Mouse (Mus musculus) stomach, embryonic 14.5 days (tissue): ENCODE results near the gene Dnah1. TPM values are rescaled to one million over a fixed set of nuclear protein-coding genes. Genes with fewer than 3 reads are reported as not detected.

Experiments
- ATAC-seq: fragments of 200-750 bp; cut with Nextera tagmentation; 2 replicates; pipeline ENCODE4 v1.8.0; 2017; ENCODE audit warnings: low read depth, moderate TSS enrichment; ENCODE audit not compliant: insufficient number of reproducible peaks, insufficient read depth, low FRiP score
- H3K27ac ChIP-seq: fragments of 300-500 bp; sonication (generic); 2 replicates; pipeline ENCODE4 v1.5.1; 2014; ENCODE audit warnings: mild to moderate bottlenecking, low read length, moderate library complexity, mixed read lengths
- H3K27me3 ChIP-seq: fragments of 300-500 bp; sonication (generic); 2 replicates; pipeline ENCODE4 v1.6.1; 2014; ENCODE audit warnings: low read length, control low read depth, mixed read lengths; ENCODE audit not compliant: control insufficient read depth, insufficient read depth
- H3K36me3 ChIP-seq: fragments of 300-500 bp; sonication (generic); 2 replicates; pipeline ENCODE4 v1.6.1; 2014; ENCODE audit warnings: mild to moderate bottlenecking, control low read depth, low read length, moderate library complexity, mixed read lengths; ENCODE audit not compliant: control insufficient read depth, insufficient read depth
- H3K4me1 ChIP-seq: fragments of 300-500 bp; sonication (generic); 2 replicates; pipeline ENCODE4 v1.6.1; 2014; ENCODE audit warnings: low read length, control low read depth, mixed read lengths; ENCODE audit not compliant: control insufficient read depth, insufficient read depth
- H3K4me2 ChIP-seq: fragments of 300-500 bp; sonication (generic); replicated peaks from 2 replicates; pipeline ENCODE4 v1.6.1; 2014; ENCODE audit warnings: low read depth, low read length, control low read depth
- H3K4me3 ChIP-seq: fragments of 300-500 bp; sonication (generic); 2 replicates; pipeline ENCODE4 v1.5.1; 2014; ENCODE audit warnings: low read depth, low read length, control low read depth
- H3K9ac ChIP-seq: fragments of 300-500 bp; sonication (generic); replicated peaks from 2 replicates; pipeline ENCODE4 v1.6.1; 2014; ENCODE audit warnings: low read depth, mild to moderate bottlenecking, control low read depth, low read length, moderate library complexity, mixed read lengths
- H3K9me3 ChIP-seq: fragments of 300-500 bp; sonication (generic); 2 replicates; pipeline ENCODE4 v1.6.1; 2016; ENCODE audit warnings: low read depth, low read length, control low read depth; ENCODE audit not compliant: control insufficient read depth
- WGBS: fragments of 180-500 bp; shearing (Covaris S2); extraction: QIAGEN DNeasy Blood & Tissue Kit; methylation state at CpG from one replicate; pipeline ENCODE4 v1.1.7; 2014; 5-methylcytosine and 5-hydroxymethylcytosine counted together
- polyA plus RNA-seq: library from polyadenylated mRNA; unstranded; fragments of >200 nt; fragmentation: Nextera tagmentation; extraction: Ambion mirVana; gene quantifications from 2 replicates; pipeline ENCODE4 v1.2.1, GENCODE M21; 2014

Gene Dnah1
- 7.0 and 10.2 TPM in 2 replicates for polyA plus RNA-seq

- no peak within 1 kb of the TSS for H3K9ac ChIP-seq
- H3K27ac ChIP-seq: no peak within 1 kb of the TSS
- 28% methylated on average over 28 of the region's 28 CpGs for WGBS
- H3K4me1 ChIP-seq: no peaks in the 10 kb centered on the region
- H3K9me3 ChIP-seq: no peaks in the 10 kb centered on the region
- ATAC-seq: peak; percentile 53; the same call in 1 of the 2 replicates
- H3K4me3 ChIP-seq: peak within 1 kb of the TSS; percentile 33
- no peaks in the 10 kb centered on the region for H3K27me3 ChIP-seq
- peak within 1 kb of the TSS; percentile 69 for H3K4me2 ChIP-seq
- no peaks in the 10 kb centered on the region for H3K36me3 ChIP-seq
Measured at GRCm38 (mm10) chr14:31323849-31324792, at the start of gene Dnah1. Dnah1 (minus strand) TSS chr14:31323896.

- H3K27ac ChIP-seq: no peak overlapping the region
- ATAC-seq: no peak
- H3K9ac ChIP-seq: no peak overlapping the region
- H3K36me3 ChIP-seq: peaks cover 64% of the 10 kb centered on the region
- no peaks in the 10 kb centered on the region for H3K9me3 ChIP-seq
- H3K4me3 ChIP-seq: no peak overlapping the region
- no peaks in the 10 kb centered on the region for H3K4me1 ChIP-seq
- H3K27me3 ChIP-seq: no peaks in the 10 kb centered on the region
- 91% methylated on average over 3 of the region's 3 CpGs for WGBS
- no peak overlapping the region for H3K4me2 ChIP-seq
Measured at GRCm38 (mm10) chr14:31369377-31369776, 45.7 kb upstream of the Dnah1 start.

GRCm38 (mm10) chr14:31367951-31368350 is 44.3 kb upstream of the Dnah1 start:
- no peaks in the 10 kb centered on the region for H3K4me1 ChIP-seq
- WGBS: 87% methylated on average over 7 of the region's 7 CpGs
- no peak overlapping the region for H3K4me2 ChIP-seq
- H3K27ac ChIP-seq: no peak overlapping the region
- peaks cover 64% of the 10 kb centered on the region for H3K36me3 ChIP-seq
- ATAC-seq: no peak
- H3K4me3 ChIP-seq: no peak overlapping the region
- no peaks in the 10 kb centered on the region for H3K27me3 ChIP-seq
- H3K9ac ChIP-seq: no peak overlapping the region
- H3K9me3 ChIP-seq: no peaks in the 10 kb centered on the region

GRCm38 (mm10) chr14:31365350-31365749 is 41.7 kb upstream of the Dnah1 start:
- no peak for ATAC-seq
- Histone ChIP-seq H3K27ac (no peak overlapping the region), H3K36me3 (peaks cover 61% of the 10 kb centered on the region), H3K4me2 (no peak overlapping the region), H3K27me3 (no peaks in the 10 kb centered on the region), H3K9me3 (no peaks in the 10 kb centered on the region), H3K4me3 (no peak overlapping the region), H3K4me1 (no peaks in the 10 kb centered on the region), H3K9ac (no peak overlapping the region)

- peaks cover 57% of the 10 kb centered on the region for H3K36me3 ChIP-seq
- H3K4me1 ChIP-seq: no peaks in the 10 kb centered on the region
- no peak overlapping the region for H3K27ac ChIP-seq
- H3K27me3 ChIP-seq: no peaks in the 10 kb centered on the region
- no peak for ATAC-seq
- no peak overlapping the region for H3K4me3 ChIP-seq
- no peaks in the 10 kb centered on the region for H3K9me3 ChIP-seq
- no peak overlapping the region for H3K4me2 ChIP-seq
- H3K9ac ChIP-seq: no peak overlapping the region
- WGBS: 94% methylated on average over 4 of the region's 4 CpGs
Measured at GRCm38 (mm10) chr14:31364589-31364988, 40.9 kb upstream of the Dnah1 start.

- Histone ChIP-seq H3K4me2 (no peak overlapping the region), H3K4me1 (no peaks in the 10 kb centered on the region), H3K36me3 (peaks cover 59% of the 10 kb centered on the region), H3K27ac (no peak overlapping the region), H3K9ac (no peak overlapping the region), H3K9me3 (no peaks in the 10 kb centered on the region), H3K27me3 (no peaks in the 10 kb centered on the region), H3K4me3 (no peak overlapping the region)
- 96% methylated on average over 2 of the region's 2 CpGs for WGBS
- no peak for ATAC-seq
Measured at GRCm38 (mm10) chr14:31362236-31362635, 38.5 kb upstream of the Dnah1 start.

GRCm38 (mm10) chr14:31345367-31345766 is 21.7 kb upstream of the Dnah1 start:
- 95% methylated on average over 1 of the region's 1 CpGs for WGBS
- no peaks in the 10 kb centered on the region for H3K9me3 ChIP-seq
- H3K36me3 ChIP-seq: peaks cover 27% of the 10 kb centered on the region

GRCm38 (mm10) chr14:31343241-31343640 is 19.5 kb upstream of the Dnah1 start:
- Histone ChIP-seq H3K4me1 (no peaks in the 10 kb centered on the region), H3K4me2 (no peak overlapping the region), H3K36me3 (peaks cover 16% of the 10 kb centered on the region), H3K9ac (no peak overlapping the region), H3K27ac (no peak overlapping the region), H3K27me3 (no peaks in the 10 kb centered on the region), H3K4me3 (no peak overlapping the region), H3K9me3 (no peaks in the 10 kb centered on the region)
- WGBS: 86% methylated on average over 8 of the region's 8 CpGs
- no peak for ATAC-seq

More at GRCm38 (mm10) chr14:31345367-31345766, 21.7 kb upstream of the Dnah1 start:
- no peaks in the 10 kb centered on the region for H3K27me3 ChIP-seq
- H3K27ac ChIP-seq: no peak overlapping the region
- H3K4me3 ChIP-seq: no peak overlapping the region
- H3K4me1 ChIP-seq: no peaks in the 10 kb centered on the region
- H3K9ac ChIP-seq: no peak overlapping the region
- ATAC-seq: no peak
- no peak overlapping the region for H3K4me2 ChIP-seq
